Comparison of ENCODE assay signal across 12 mouse cellular contexts in the genomic region with DNA sequence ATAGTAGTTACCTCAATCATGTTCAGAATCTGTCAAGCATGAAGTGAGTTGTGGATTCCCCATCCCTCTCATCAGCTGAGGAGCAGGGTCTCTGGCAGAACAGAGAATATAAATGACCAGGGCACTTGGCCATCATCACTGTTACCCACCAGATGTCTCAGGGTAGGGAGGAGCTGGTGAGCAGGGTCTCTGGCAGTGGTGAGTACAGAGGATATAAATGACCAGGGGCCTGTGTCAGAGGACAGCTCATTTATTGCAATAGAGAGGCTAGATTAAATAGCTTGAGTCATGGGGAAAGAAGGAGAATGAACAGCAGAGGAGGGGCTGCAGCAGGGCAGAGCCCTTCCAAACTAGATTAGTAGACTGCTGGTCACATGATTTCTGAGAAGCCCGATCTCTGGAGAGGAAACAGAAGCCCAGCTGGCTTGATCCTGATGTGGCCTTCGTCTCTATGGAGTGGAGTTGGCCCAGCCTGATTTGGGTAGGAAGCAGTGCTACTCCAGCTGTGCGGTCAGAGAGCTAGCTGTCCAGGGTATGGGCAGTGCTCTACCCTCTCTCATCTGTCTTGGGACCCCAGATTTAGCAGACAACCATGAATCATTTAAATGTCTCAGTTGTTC.
DNase-seq lines count a peak whose midpoint lies in the region; ATAC-seq and TF ChIP-seq lines count a peak whose summit lies in the region.
"Had no signal": no experiment of that assay in that cellular context is flagged by ENCODE, and none has a peak within 500 bp of the region (broad histone marks: within the 10 kb centered on the region; RNA-seq: fewer than 3 reads in every experiment).

No protein-coding gene starts in this region.

- H3K4me3 ChIP-seq in hindbrain, embryonic 11.5 days (ENCODE audit: low read depth, low read length), result no peak overlapping the region
- no peak overlapping the region for H3K4me3 ChIP-seq in hindbrain, embryonic 13.5 days
- no peak overlapping the region for H3K4me3 ChIP-seq in lung, embryonic 14.5 days (ENCODE audit: low read depth, low read length)
- no peak overlapping the region for H3K4me3 ChIP-seq in embryonic facial prominence, embryonic 13.5 days
- no peak overlapping the region for H3K4me3 ChIP-seq in forebrain, postnatal 0 days (ENCODE audit: low read depth, low read length)
- H3K4me3 ChIP-seq: erythroblast, embryonic 14.5 days; heart, embryonic 13.5 days; limb, embryonic 13.5 days had no signal

- no peaks in the 10 kb centered on the region for H3K9me3 ChIP-seq in hindbrain, embryonic 11.5 days (ENCODE audit: control insufficient read depth, low read length)
- H3K9me3 ChIP-seq in hindbrain, embryonic 13.5 days, result no peaks in the 10 kb centered on the region
- no peaks in the 10 kb centered on the region for H3K9me3 ChIP-seq in lung, embryonic 14.5 days (ENCODE audit: low read depth, low read length)
- H3K9me3 ChIP-seq in embryonic facial prominence, embryonic 13.5 days, result no peaks in the 10 kb centered on the region
- H3K9me3 ChIP-seq in forebrain, postnatal 0 days (ENCODE audit: low read length), result no peaks in the 10 kb centered on the region
- H3K9me3 ChIP-seq: heart, embryonic 13.5 days; limb, embryonic 13.5 days had no signal

- no peak for TF ChIP-seq CTCF in lung, embryonic 14.5 days (IDR thresholded peaks at IDR 0.05; ENCODE audit: low read depth)
- no peak for TF ChIP-seq CTCF in forebrain, postnatal 0 days (IDR thresholded peaks at IDR 0.05; ENCODE audit: low read depth)

- no peaks in the 10 kb centered on the region for H3K27me3 ChIP-seq in hindbrain, embryonic 11.5 days (ENCODE audit: control insufficient read depth, insufficient read depth, low read length)
- H3K27me3 ChIP-seq in hindbrain, embryonic 13.5 days, result no peaks in the 10 kb centered on the region
- H3K27me3 ChIP-seq in lung, embryonic 14.5 days (ENCODE audit: insufficient read depth, low read length), result no peaks in the 10 kb centered on the region
- no peaks in the 10 kb centered on the region for H3K27me3 ChIP-seq in embryonic facial prominence, embryonic 13.5 days
- H3K27me3 ChIP-seq in forebrain, postnatal 0 days (ENCODE audit: insufficient read depth, low read length), result no peaks in the 10 kb centered on the region
- H3K27me3 ChIP-seq: heart, embryonic 13.5 days; limb, embryonic 13.5 days had no signal

- 61% methylated on average over 3 of the region's 3 CpGs for WGBS in hindbrain, embryonic 11.5 days
- 66% methylated on average over 3 of the region's 3 CpGs for WGBS in hindbrain, embryonic 13.5 days
- WGBS in lung, embryonic 14.5 days, result 52% methylated on average over 3 of the region's 3 CpGs
- 57% methylated on average over 3 of the region's 3 CpGs for WGBS in embryonic facial prominence, embryonic 13.5 days
- 67% methylated on average over 3 of the region's 3 CpGs for WGBS in forebrain, postnatal 0 days

- no peak overlapping the region for H3K27ac ChIP-seq in hindbrain, embryonic 11.5 days (ENCODE audit: low read depth, low read length)
- no peak overlapping the region for H3K27ac ChIP-seq in hindbrain, embryonic 13.5 days
- H3K27ac ChIP-seq in lung, embryonic 14.5 days (ENCODE audit: low read depth), result no peak overlapping the region
- no peak overlapping the region for H3K27ac ChIP-seq in embryonic facial prominence, embryonic 13.5 days
- H3K27ac ChIP-seq in forebrain, postnatal 0 days (ENCODE audit: low read depth, low read length), result no peak overlapping the region
- H3K27ac ChIP-seq: heart, embryonic 13.5 days; limb, embryonic 13.5 days had no signal

- no peak overlapping the region for H3K9ac ChIP-seq in hindbrain, embryonic 11.5 days (ENCODE audit: low read depth, low read length)
- no peak overlapping the region for H3K9ac ChIP-seq in hindbrain, embryonic 13.5 days
- H3K9ac ChIP-seq in lung, embryonic 14.5 days, result no peak overlapping the region
- no peak overlapping the region for H3K9ac ChIP-seq in embryonic facial prominence, embryonic 13.5 days
- H3K9ac ChIP-seq in forebrain, postnatal 0 days, result no peak overlapping the region
- H3K9ac ChIP-seq: heart, embryonic 13.5 days; limb, embryonic 13.5 days had no signal

- DNase-seq in hindbrain, embryonic 11.5 days (ENCODE audit: low spot score), result peak; percentile 7
- DNase-seq in lung, embryonic 14.5 days, result peak; percentile 2
- DNase-seq in lung, adult 18-20 months, result no peak
- DNase-seq in NIH3T3 (ENCODE audit: low read depth), result peak; percentile 13
- no peak for DNase-seq in forebrain, postnatal 0 days
- DNase-seq: cerebellum, adult 9-10 months had no signal

- no peaks in the 10 kb centered on the region for H3K36me3 ChIP-seq in hindbrain, embryonic 11.5 days (ENCODE audit: control insufficient read depth, insufficient read depth, low read length)
- H3K36me3 ChIP-seq in hindbrain, embryonic 13.5 days, result no peaks in the 10 kb centered on the region
- H3K36me3 ChIP-seq in lung, embryonic 14.5 days (ENCODE audit: insufficient read depth), result no peaks in the 10 kb centered on the region
- no peaks in the 10 kb centered on the region for H3K36me3 ChIP-seq in embryonic facial prominence, embryonic 13.5 days
- no peaks in the 10 kb centered on the region for H3K36me3 ChIP-seq in forebrain, postnatal 0 days (ENCODE audit: insufficient read depth)
- H3K36me3 ChIP-seq: heart, embryonic 13.5 days; limb, embryonic 13.5 days had no signal

- H3K4me2 ChIP-seq in hindbrain, embryonic 11.5 days (replicated peaks; ENCODE audit: low read depth, low read length), result no peak overlapping the region
- no peak overlapping the region for H3K4me2 ChIP-seq in hindbrain, embryonic 13.5 days
- H3K4me2 ChIP-seq in lung, embryonic 14.5 days, result no peak overlapping the region
- no peak overlapping the region for H3K4me2 ChIP-seq in embryonic facial prominence, embryonic 13.5 days
- H3K4me2 ChIP-seq in forebrain, postnatal 0 days (ENCODE audit: low read depth), result no peak overlapping the region
- H3K4me2 ChIP-seq: heart, embryonic 13.5 days; limb, embryonic 13.5 days had no signal

- no peaks in the 10 kb centered on the region for H3K4me1 ChIP-seq in hindbrain, embryonic 11.5 days (replicated peaks; ENCODE audit: control insufficient read depth, insufficient read depth, low read length)
- H3K4me1 ChIP-seq in hindbrain, embryonic 13.5 days (replicated peaks), result no peaks in the 10 kb centered on the region
- H3K4me1 ChIP-seq in lung, embryonic 14.5 days (ENCODE audit: insufficient read depth), result no peaks in the 10 kb centered on the region
- no peaks in the 10 kb centered on the region for H3K4me1 ChIP-seq in embryonic facial prominence, embryonic 13.5 days
- H3K4me1 ChIP-seq in forebrain, postnatal 0 days (ENCODE audit: insufficient read depth), result no peaks in the 10 kb centered on the region
- H3K4me1 ChIP-seq: heart, embryonic 13.5 days; limb, embryonic 13.5 days had no signal

- peak; percentile 65 for ATAC-seq in hindbrain, embryonic 11.5 days (ENCODE audit: low FRiP score)
- ATAC-seq in hindbrain, embryonic 13.5 days (ENCODE audit: low FRiP score), result no peak
- ATAC-seq in lung, embryonic 14.5 days (ENCODE audit: insufficient read depth), result peak; percentile 56; the same call in 1 of the 2 replicates
- ATAC-seq in embryonic facial prominence, embryonic 13.5 days (ENCODE audit: insufficient number of reproducible peaks, insufficient read depth, low FRiP score, low TSS enrichment, low read depth), result 0 out of 2 replicates have a peak, but pooled peaks have one; percentile 52
- ATAC-seq in inflammation-experienced regulatory T-cells, adult 6 months, result no peak
- ATAC-seq in forebrain, postnatal 0 days, result no peak

Comparison
In these comparisons a context has a peak if more than half of its experiments do, and no peak if none do; other contexts are left out.
1. ATAC-seq: peak in hindbrain, embryonic 11.5 days (single experiment), lung, embryonic 14.5 days (single experiment) and embryonic facial prominence, embryonic 13.5 days (single experiment); none in hindbrain, embryonic 13.5 days (single experiment), inflammation-experienced regulatory T-cells, adult 6 months (single experiment) and forebrain, postnatal 0 days (single experiment).
2. DNase-seq: peak in hindbrain, embryonic 11.5 days (single experiment), lung, embryonic 14.5 days (single experiment) and NIH3T3 (single experiment); none in lung, adult 18-20 months (0 of 2) and forebrain, postnatal 0 days (single experiment).